Mouse (Mus musculus) heart, adult 9 months (tissue): ENCODE data around the gene Gm6583.
A peak's percentile ranks its signal among the peaks of the same experiment; 100 is the strongest.

Experiments used
- DNase-seq, 2 experiments: peaks; one replicate each; pipeline ENCODE4 v3.0.0; 2022; ENCODE audit warnings: low spot score in 2 of 2

Gm6583 gene

GRCm38 (mm10) chr5:112355910-112356309 lies at the start of gene Gm6583:
TSS of gene Gm6583 (minus strand) at chr5:112356033.
- no peak for DNase-seq

- DNase-seq = no peak
Measured at GRCm38 (mm10) chr5:112402437-112402836, 46.6 kb upstream of the Gm6583 start.

- DNase-seq = no peak
Measured at GRCm38 (mm10) chr5:112399284-112399683, 43.5 kb upstream of the Gm6583 start.

- no peak for DNase-seq
Measured at GRCm38 (mm10) chr5:112396066-112396465, 40.2 kb upstream of the Gm6583 start.

- DNase-seq = peak; percentile 4 to 13
Measured at GRCm38 (mm10) chr5:112394779-112395443, 39.1 kb upstream of the Gm6583 start, which contains the start of gene Asphd2. TSS of gene Asphd2 (minus strand) at chr5:112394866.

GRCm38 (mm10) chr5:112394415-112394763 lies 38.6 kb upstream of the Gm6583 start:
- no peak for DNase-seq

GRCm38 (mm10) chr5:112393741-112394414 lies 38.0 kb upstream of the Gm6583 start:
- DNase-seq = no peak

- DNase-seq = no peak
Measured at GRCm38 (mm10) chr5:112391676-112392323, 36.0 kb upstream of the Gm6583 start.

GRCm38 (mm10) chr5:112391002-112391401 lies 35.2 kb upstream of the Gm6583 start:
- no peak for DNase-seq

- no peak for DNase-seq
Measured at GRCm38 (mm10) chr5:112389352-112389751, 33.5 kb upstream of the Gm6583 start.

- no peak for DNase-seq
Measured at GRCm38 (mm10) chr5:112385973-112386372, 30.1 kb upstream of the Gm6583 start.

GRCm38 (mm10) chr5:112384805-112385472 lies 29.1 kb upstream of the Gm6583 start:
- no peak for DNase-seq

- peak; percentile 46 to 50 for DNase-seq
Measured at GRCm38 (mm10) chr5:112382641-112383330, 27.0 kb upstream of the Gm6583 start.

GRCm38 (mm10) chr5:112382042-112382441 lies 26.2 kb upstream of the Gm6583 start:
- no peak for DNase-seq

- DNase-seq = no peak
Measured at GRCm38 (mm10) chr5:112381154-112381553, 25.3 kb upstream of the Gm6583 start.

- no peak for DNase-seq
Measured at GRCm38 (mm10) chr5:112378716-112379115, 22.9 kb upstream of the Gm6583 start.

- DNase-seq = no peak
Measured at GRCm38 (mm10) chr5:112377380-112377779, 21.5 kb upstream of the Gm6583 start.

GRCm38 (mm10) chr5:112376111-112376510 lies 20.3 kb upstream of the Gm6583 start:
- DNase-seq = no peak

- DNase-seq = no peak
Measured at GRCm38 (mm10) chr5:112371933-112372332, 16.1 kb upstream of the Gm6583 start.

- no peak for DNase-seq
Measured at GRCm38 (mm10) chr5:112370236-112370813, 14.5 kb upstream of the Gm6583 start.

GRCm38 (mm10) chr5:112369326-112369725 lies 13.5 kb upstream of the Gm6583 start:
- no peak for DNase-seq
